Mouse (Mus musculus): ENCODE results near the gene Csrp1.

GRCm38 (mm10) chr1:135723016-135723415, 3.2 kb downstream of the Csrp1 start:
- TF ChIP-seq CTCF (IDR thresholded peaks at IDR 0.05; ENCODE audit: low read depth, low read length) (no peak), TAL1 (conservative IDR thresholded peaks at IDR 0.05; ENCODE audit: low read depth, low read length) (no peak), POLR2AphosphoS5 (IDR thresholded peaks at IDR 0.05; ENCODE audit: insufficient replicate concordance, low read depth, low read length) (no peak), GATA1 (IDR thresholded peaks at IDR 0.05; ENCODE audit: borderline replicate concordance, low read length) (no peak), GATA2 (IDR thresholded peaks at IDR 0.05; ENCODE audit: borderline replicate concordance, low read depth, low read length) (no peak)
